Mouse (Mus musculus) kidney, adult 2 months (tissue): Measurements from ENCODE around the gene Zic1.

ENCODE experiments used
- CTCF ChIP-seq: fragments of 200-500 bp; conservative IDR thresholded peaks from 2 replicates; pipeline ENCODE4 v1.5.1; 2011; ENCODE audit warnings: low read depth, mild to moderate bottlenecking, control low read depth, low read length, moderate library complexity, mixed read lengths; ENCODE audit not compliant: insufficient read depth, insufficient read length
- POLR2A ChIP-seq: fragments of 200-500 bp; IDR thresholded peaks from one replicate; pipeline ENCODE4 v1.6.1; 2011; ENCODE audit warnings: low read depth, low read length, control low read depth

GRCm38 (mm10) chr9:91369293-91369991 is 3.8 kb upstream of the Zic1 start:
- no peak for TF ChIP-seq CTCF
- TF ChIP-seq POLR2A, result no peak
